Mouse (Mus musculus) spleen, adult 2 months (tissue): Measurements from ENCODE around the gene Siglece.

ENCODE experiments used
- CTCF ChIP-seq: fragments of 200-500 bp; IDR thresholded peaks from 2 replicates; pipeline ENCODE4 v1.5.1; 2011; ENCODE audit warnings: mild to moderate bottlenecking, inconsistent platforms; ENCODE audit not compliant: insufficient read depth, insufficient read length, insufficient replicate concordance; ENCODE audit errors: extremely low read depth
- POLR2A ChIP-seq: fragments of 200-500 bp; IDR thresholded peaks from 2 replicates; pipeline ENCODE4 v1.6.1; 2011; ENCODE audit warnings: low read depth, low read length, inconsistent platforms

DNA sequence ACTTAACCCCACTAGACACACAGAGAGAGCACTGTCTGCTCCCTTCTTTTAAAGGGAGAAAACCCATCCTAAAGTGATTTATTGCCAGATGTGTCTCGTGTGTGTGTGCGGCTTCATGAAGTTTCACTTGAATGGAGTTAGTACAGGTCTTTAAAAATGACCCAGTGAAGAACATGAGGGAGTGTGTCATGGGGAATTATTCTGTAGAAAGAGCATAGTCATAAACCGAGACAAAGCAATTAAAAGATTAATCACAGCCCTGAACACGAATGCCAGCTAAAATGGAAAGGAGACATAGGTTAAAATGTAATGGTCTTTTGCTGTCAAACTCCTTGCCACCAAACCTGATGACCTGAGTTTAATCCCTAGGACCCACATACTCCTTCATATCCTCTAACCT lies 26.0 kb downstream of the Siglece start:
- TF ChIP-seq POLR2A (no peak), CTCF (no peak)
